Mouse (Mus musculus) spleen, adult 2 months (tissue): ENCODE measurements around the gene Sco1. TPM values are rescaled to one million over a fixed set of nuclear protein-coding genes. Genes with fewer than 3 reads are reported as not detected.
A peak's percentile ranks its signal among the peaks of the same experiment; 100 is the strongest.
"Not testable (repeated sequence)": the region's sequence is repeated elsewhere in the genome, so short reads cannot be mapped to it uniquely, and the experiment has no call there.

Experiments
- DNase-seq, 2 experiments: peaks; one replicate each; pipeline versions ENCODE4 v3.0.0 to v3.0.0-alpha.2; 2012 to 2021; ENCODE audit warnings: low spot score in 2 of 2, low read depth in 1 of 2
- H3K27ac ChIP-seq: fragments of 200-500 bp; 2 replicates; pipeline ENCODE4 v1.5.1; 2012; ENCODE audit warnings: low read length, inconsistent platforms; ENCODE audit not compliant: insufficient read depth
- H3K27me3 ChIP-seq: fragments of 200-500 bp; 2 replicates; pipeline ENCODE4 v1.6.1; 2012; ENCODE audit warnings: mild to moderate bottlenecking, moderate library complexity, low read length, inconsistent platforms; ENCODE audit not compliant: control insufficient read depth, insufficient read depth
- H3K36me3 ChIP-seq: fragments of 200-500 bp; 2 replicates; pipeline ENCODE4 v1.6.1; 2012; ENCODE audit warnings: mild to moderate bottlenecking, low read length, inconsistent platforms; ENCODE audit not compliant: control insufficient read depth, insufficient read depth
- H3K4me1 ChIP-seq: fragments of 200-500 bp; 2 replicates; pipeline ENCODE4 v1.6.1; 2011; ENCODE audit warnings: inconsistent platforms; ENCODE audit not compliant: control insufficient read depth, insufficient read depth, insufficient read length
- H3K4me3 ChIP-seq: fragments of 200-500 bp; 2 replicates; pipeline ENCODE4 v1.5.1; 2011; ENCODE audit warnings: mild to moderate bottlenecking, inconsistent platforms; ENCODE audit not compliant: insufficient read depth, insufficient read length; ENCODE audit errors: extremely low read depth
- CTCF ChIP-seq: fragments of 200-500 bp; IDR thresholded peaks from 2 replicates; pipeline ENCODE4 v1.5.1; 2011; ENCODE audit warnings: mild to moderate bottlenecking, inconsistent platforms; ENCODE audit not compliant: insufficient read depth, insufficient read length, insufficient replicate concordance; ENCODE audit errors: extremely low read depth
- POLR2A ChIP-seq: fragments of 200-500 bp; IDR thresholded peaks from 2 replicates; pipeline ENCODE4 v1.6.1; 2011; ENCODE audit warnings: low read depth, low read length, inconsistent platforms
- WGBS: fragments of 180-500 bp; shearing (Covaris S2); methylation state at CpG from one replicate; pipeline ENCODE4 v1.1.7; 2018; 5-methylcytosine and 5-hydroxymethylcytosine counted together
- polyA plus RNA-seq: library from polyadenylated mRNA; depleted of rRNA; stranded (reverse); fragments of >200 nt; gene quantifications from 2 replicates; pipeline ENCODE4 v1.2.3, GENCODE M21; 2012

Sco1 gene
- polyA plus RNA-seq, 1 experiment, result 2.0 TPM

DNA sequence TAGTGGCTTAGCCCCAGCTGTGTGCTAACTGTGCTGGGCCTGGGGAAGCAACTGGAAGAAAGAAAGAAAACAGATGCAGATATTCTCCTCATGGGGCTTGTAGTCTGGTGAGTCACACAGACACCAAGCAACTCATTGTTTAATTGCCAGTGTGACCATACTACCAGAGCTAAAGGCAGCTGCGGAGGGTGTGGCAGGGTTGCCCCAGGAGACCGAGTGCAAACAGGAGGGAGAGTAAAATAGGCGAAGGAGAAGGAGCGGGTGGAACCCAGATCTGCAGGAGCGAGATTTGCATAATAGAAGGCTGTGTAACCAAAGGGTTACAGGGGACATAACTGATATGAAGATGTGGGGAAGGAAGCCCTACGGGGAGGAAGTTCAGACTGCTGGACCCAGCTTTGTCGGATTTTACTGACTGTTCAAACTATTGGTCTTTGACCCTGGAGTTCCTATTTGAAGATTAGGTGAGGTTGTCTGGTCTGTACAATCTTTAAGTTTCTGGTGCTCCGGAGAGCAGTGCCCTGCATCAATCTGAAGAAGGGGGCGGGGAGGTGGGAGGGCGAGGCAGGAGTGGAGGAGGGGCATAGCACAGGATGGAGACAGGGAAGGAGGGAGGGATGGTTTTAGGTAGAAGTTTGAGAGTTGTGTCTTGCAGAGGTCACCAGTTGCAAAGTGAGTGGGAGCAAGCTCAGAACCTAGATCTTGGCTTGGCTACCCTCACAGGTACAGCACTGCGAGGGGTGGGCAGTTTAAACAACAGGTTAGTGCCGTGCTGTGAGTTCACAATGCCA, 34.5 kb upstream of the Sco1 start:
- DNase-seq, result no peak
- Histone ChIP-seq H3K27me3 (no peaks in the 10 kb centered on the region), H3K4me1 (no peaks in the 10 kb centered on the region), H3K4me3 (no peak overlapping the region), H3K36me3 (no peaks in the 10 kb centered on the region), H3K27ac (no peak overlapping the region)
- TF ChIP-seq POLR2A (no peak), CTCF (no peak)
- 11% methylated on average over 12 of the region's 12 CpGs for WGBS

DNA sequence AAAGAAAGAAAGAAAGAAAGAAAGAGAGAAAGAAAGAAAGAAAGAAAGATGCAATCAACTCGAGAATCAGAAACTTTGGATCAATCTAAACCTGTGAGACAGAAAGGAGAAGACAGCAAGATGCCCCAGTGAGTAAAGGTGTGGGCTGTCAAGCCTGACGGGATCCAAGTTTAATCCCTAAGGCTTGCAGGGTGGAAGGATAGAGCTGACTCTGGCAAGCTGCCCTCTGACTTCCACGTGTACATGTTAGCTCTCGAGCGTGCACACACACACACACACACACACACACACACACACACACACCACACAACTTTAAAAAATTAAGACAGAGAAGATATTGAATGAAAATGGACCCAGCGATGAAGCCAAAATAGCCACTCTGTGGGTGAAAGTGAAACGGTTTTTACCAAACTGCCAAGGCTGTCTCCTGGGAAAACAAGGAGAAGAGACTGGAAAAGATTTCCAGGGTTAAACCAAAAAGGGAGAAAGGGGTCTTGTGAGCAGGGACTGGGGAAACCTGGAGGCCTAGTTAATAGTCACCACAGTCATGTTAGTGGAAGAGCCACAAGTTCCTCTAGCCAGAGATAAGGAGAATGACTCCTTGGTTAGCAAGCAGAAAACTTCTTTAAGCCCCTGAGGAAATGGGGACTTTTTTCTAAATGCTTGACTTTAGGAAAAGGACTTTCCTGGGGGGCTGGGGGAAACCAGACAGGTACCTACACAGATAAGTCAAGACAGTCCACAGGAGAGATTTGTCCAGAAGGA, 32.6 kb upstream of the Sco1 start:
- DNase-seq, result no peak
- no peak for TF ChIP-seq POLR2A
- no peak for TF ChIP-seq CTCF
- Histone ChIP-seq H3K27ac (no peak overlapping the region), H3K4me3 (no peak overlapping the region), H3K36me3 (no peaks in the 10 kb centered on the region), H3K27me3 (no peaks in the 10 kb centered on the region), H3K4me1 (no peaks in the 10 kb centered on the region; the same call in 1 of the 2 replicates)
- 62% methylated on average over 7 of the region's 7 CpGs for WGBS

DNA sequence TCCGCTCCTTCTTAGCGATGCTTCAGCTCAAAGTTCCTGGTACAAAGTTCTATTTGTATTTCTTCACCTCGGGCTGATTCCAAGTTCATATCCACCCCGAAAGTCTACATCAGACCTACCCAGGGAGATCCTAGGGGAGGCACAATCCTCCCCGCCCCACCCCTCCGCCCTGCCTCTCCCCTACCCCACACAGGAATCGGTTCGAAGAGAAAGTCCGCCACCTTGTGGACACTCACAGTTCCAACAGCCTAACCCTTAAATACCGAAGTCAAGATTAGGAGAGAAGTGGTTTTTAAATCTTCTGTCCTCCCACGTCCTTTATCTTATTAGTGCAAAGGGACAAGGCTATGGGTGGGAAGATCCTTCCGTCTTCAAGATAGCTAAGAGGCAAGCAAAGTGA, 31.5 kb upstream of the Sco1 start:
- no peaks in the 10 kb centered on the region for H3K27me3 ChIP-seq
- TF ChIP-seq CTCF (peak; percentile 39; the same call in 1 of the 2 replicates), POLR2A (no peak)
- no peak overlapping the region for H3K4me3 ChIP-seq
- no peak overlapping the region for H3K27ac ChIP-seq
- DNase-seq, result peak; percentile 34 to 50
- H3K4me1 ChIP-seq, result peaks cover 2% of the 10 kb centered on the region; the same call in 1 of the 2 replicates
- H3K36me3 ChIP-seq, result no peaks in the 10 kb centered on the region
- WGBS, result 11% methylated on average over 12 of the region's 12 CpGs

DNA sequence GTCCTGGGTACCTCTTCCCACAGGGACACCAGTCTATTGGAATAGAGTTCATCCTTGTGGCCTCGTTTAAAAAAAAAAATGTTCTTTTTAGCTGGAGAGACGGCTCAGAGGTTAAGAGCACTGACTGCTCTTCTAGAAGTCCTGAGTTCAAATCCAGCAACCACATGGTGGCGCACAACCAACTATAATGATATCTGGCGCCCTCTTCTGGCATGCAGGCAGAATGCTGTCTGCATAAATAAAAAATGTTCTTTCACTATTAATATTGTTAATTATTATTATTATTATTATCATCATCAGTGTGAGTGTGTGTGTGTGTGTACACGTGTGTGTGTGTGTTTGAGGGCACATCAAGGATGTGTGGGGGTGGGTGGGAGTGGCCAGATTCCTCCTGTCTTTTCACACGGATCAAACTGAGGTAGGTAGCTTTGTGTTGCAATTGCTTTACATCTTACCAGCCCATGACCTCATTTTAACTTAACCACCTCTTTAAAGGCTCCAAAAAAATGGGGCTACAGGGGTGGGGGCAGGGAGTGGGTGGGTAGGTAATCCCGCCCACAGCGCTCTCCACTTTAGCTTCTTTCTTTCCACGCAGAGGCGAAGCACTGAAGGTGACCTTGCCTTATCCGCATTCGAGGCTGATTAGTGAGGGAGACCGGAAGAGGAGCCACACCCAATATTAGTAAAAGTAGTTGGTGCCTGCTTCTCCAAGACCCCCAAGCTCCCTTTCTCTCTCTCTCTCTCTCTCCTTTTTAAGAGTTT, 29.9 kb upstream of the Sco1 start:
- H3K4me3 ChIP-seq, result no peak overlapping the region
- DNase-seq, result no peak
- H3K36me3 ChIP-seq, result no peaks in the 10 kb centered on the region
- H3K4me1 ChIP-seq, result peaks cover 2% of the 10 kb centered on the region; the same call in 1 of the 2 replicates
- TF ChIP-seq CTCF (no peak), POLR2A (no peak)
- no peaks in the 10 kb centered on the region for H3K27me3 ChIP-seq
- no peak overlapping the region for H3K27ac ChIP-seq
- WGBS, result 82% methylated on average over 13 of the region's 13 CpGs

DNA sequence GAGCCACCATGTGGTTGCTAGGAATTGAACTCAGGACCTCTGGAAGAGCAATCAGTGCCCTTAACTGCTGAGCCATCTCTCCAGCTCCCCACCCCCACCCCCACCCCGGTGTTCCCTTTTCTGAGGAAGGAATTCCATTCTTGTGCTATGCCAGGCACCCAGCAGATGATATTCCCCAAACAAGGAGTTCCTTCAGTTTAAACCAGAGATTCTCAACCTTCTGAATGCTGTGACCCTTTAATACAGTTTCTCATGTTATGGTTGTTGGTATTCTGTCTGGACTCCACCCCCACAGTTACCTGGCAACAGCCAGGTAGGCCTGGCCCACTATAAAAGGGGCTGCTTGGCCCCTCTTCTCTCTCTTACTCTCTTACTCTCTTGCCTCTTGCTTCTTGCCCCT, 29.3 kb upstream of the Sco1 start:
- 63% methylated on average over 1 of the region's 1 CpGs for WGBS
- not testable (repeated sequence) for H3K27ac ChIP-seq, H3K4me3 ChIP-seq, DNase-seq, H3K36me3 ChIP-seq, H3K27me3 ChIP-seq, H3K4me1 ChIP-seq

DNA sequence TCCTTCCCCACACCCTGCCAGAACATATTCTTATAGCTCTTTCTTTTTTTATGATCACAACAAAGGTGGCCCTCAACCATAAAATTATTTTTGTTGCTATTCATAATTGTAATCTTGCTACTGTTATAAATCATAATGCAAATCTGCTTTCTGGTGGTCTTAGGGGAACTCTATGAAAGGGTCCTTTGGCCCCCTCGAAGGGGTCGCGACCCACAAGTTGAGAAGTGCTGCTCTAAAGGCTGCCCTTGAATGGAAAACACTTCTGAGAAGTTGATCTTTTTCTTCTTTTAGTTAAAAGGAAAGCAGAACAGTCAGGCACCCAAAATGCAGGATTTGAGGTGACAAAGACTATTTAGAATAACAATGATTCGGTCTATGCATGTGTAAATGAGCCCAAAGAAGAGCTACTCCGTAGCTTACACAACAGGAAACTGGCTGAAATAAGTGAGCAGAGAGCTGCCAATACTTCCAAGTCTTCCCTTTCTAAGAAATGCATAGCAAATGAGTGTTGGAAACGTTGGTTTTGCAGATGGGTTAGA, 28.6 kb upstream of the Sco1 start:
- H3K27me3 ChIP-seq, result no peaks in the 10 kb centered on the region
- H3K27ac ChIP-seq, result no peak overlapping the region
- no peak for TF ChIP-seq POLR2A
- no peak for TF ChIP-seq CTCF
- H3K4me3 ChIP-seq, result no peak overlapping the region
- no peaks in the 10 kb centered on the region for H3K36me3 ChIP-seq
- peaks cover 2% of the 10 kb centered on the region; the same call in 1 of the 2 replicates for H3K4me1 ChIP-seq
- no peak for DNase-seq
- 54% methylated on average over 6 of the region's 6 CpGs for WGBS
